Mouse (Mus musculus) testis, adult 2 months (tissue): ENCODE measurements around the gene Cptp. TPM values are rescaled to one million over a fixed set of nuclear protein-coding genes. Genes with fewer than 3 reads are reported as not detected.

ENCODE experiments used
- H3K27ac ChIP-seq: fragments of 200-500 bp; 2 replicates; pipeline ENCODE4 v1.5.1; 2012; ENCODE audit warnings: low read depth, low read length; ENCODE audit not compliant: control insufficient read depth, insufficient read depth
- H3K27me3 ChIP-seq: fragments of 200-500 bp; 2 replicates; pipeline ENCODE4 v1.6.1; 2012; ENCODE audit warnings: mild to moderate bottlenecking, low read length, moderate library complexity; ENCODE audit not compliant: control insufficient read depth, insufficient read depth
- H3K36me3 ChIP-seq: fragments of 200-500 bp; 2 replicates; pipeline ENCODE4 v1.6.1; 2012; ENCODE audit warnings: mild to moderate bottlenecking, low read length; ENCODE audit not compliant: control insufficient read depth, insufficient read depth
- H3K4me1 ChIP-seq: fragments of 200-500 bp; 2 replicates; pipeline ENCODE4 v1.6.1; 2012; ENCODE audit warnings: low read length; ENCODE audit not compliant: control insufficient read depth, insufficient read depth
- H3K4me3 ChIP-seq: fragments of 200-500 bp; 2 replicates; pipeline ENCODE4 v1.5.1; 2012; ENCODE audit warnings: low read depth, mild to moderate bottlenecking, low read length, moderate library complexity, mixed read lengths; ENCODE audit not compliant: control insufficient read depth
- CTCF ChIP-seq: fragments of 200-500 bp; IDR thresholded peaks from 2 replicates; pipeline ENCODE4 v1.5.1; 2012; ENCODE audit warnings: low read depth, mild to moderate bottlenecking, inconsistent platforms, low read length, moderate library complexity; ENCODE audit not compliant: control insufficient read depth, insufficient read depth, insufficient replicate concordance
- POLR2A ChIP-seq: fragments of 200-500 bp; IDR thresholded peaks from 2 replicates; pipeline ENCODE4 v1.6.1; 2012; ENCODE audit warnings: low read depth, mild to moderate bottlenecking, inconsistent platforms, low read length, moderate library complexity; ENCODE audit not compliant: control insufficient read depth
- polyA plus RNA-seq: library from polyadenylated mRNA; depleted of rRNA; stranded (reverse); fragments of >200 nt; gene quantifications from 2 replicates; pipeline ENCODE4 v1.2.3, GENCODE M21; 2012

Cptp gene
- polyA plus RNA-seq, 1 experiment, result 223 TPM

- Histone ChIP-seq H3K27me3 (no peaks in the 10 kb centered on the region), H3K4me1 (no peaks in the 10 kb centered on the region), H3K4me3 (no peak overlapping the region), H3K27ac (no peak overlapping the region), H3K36me3 (no peaks in the 10 kb centered on the region; the same call in none of the 2 replicates)
- no peak for TF ChIP-seq CTCF
- no peak for TF ChIP-seq POLR2A
Observed at GRCm38 (mm10) chr4:155859318-155859717, 9.9 kb downstream of the Cptp start.

- H3K27me3 ChIP-seq, result no peaks in the 10 kb centered on the region
- no peaks in the 10 kb centered on the region for H3K4me1 ChIP-seq
- no peak overlapping the region for H3K27ac ChIP-seq
- TF ChIP-seq CTCF, result no peak
- TF ChIP-seq POLR2A, result no peak
- no peaks in the 10 kb centered on the region; the same call in none of the 2 replicates for H3K36me3 ChIP-seq
- H3K4me3 ChIP-seq, result no peak overlapping the region
Observed at GRCm38 (mm10) chr4:155856881-155857280, 12.4 kb downstream of the Cptp start.

DNA sequence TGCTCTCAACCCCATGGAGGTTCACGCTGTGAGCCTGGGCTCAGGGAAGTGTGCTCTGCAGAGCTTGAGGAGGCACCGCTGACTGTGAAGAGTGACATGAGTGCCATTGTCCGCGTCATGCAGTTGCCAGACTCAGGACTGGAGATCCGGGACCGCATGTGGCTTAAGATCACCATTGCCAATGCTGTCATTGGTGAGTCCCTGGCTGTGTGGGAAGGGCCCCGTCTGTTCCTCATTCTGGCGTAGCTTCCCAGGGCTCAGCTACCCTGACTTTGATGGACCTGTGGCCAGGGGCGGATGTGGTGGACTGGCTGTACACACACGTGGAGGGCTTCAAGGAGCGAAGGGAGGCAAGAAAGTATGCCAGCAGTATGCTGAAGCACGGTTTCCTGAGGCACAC is 13.2 kb downstream of the Cptp start:
- Histone ChIP-seq H3K36me3 (no peaks in the 10 kb centered on the region; the same call in none of the 2 replicates), H3K27me3 (no peaks in the 10 kb centered on the region), H3K4me3 (no peak overlapping the region), H3K4me1 (no peaks in the 10 kb centered on the region), H3K27ac (no peak overlapping the region)
- TF ChIP-seq CTCF (no peak), POLR2A (no peak)

DNA sequence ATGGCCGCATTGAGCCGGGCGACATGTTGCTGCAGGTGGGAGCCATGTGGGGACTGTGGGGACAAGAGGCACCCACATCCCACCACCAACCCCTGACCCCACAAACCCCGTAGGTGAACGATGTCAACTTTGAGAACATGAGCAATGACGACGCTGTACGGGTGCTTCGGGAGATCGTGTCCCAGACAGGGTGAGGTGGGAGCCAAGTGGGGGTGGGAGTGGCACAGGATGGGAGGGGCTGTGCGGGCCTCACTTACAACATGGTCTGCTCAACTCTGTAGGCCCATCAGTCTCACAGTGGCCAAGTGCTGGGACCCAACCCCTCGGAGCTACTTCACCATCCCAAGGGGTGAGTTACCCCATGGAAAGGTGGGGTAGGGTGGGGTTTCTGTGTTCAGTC is 14.2 kb downstream of the Cptp start:
- TF ChIP-seq POLR2A (no peak), CTCF (no peak)
- Histone ChIP-seq H3K4me3 (no peak overlapping the region), H3K4me1 (no peaks in the 10 kb centered on the region), H3K27me3 (no peaks in the 10 kb centered on the region), H3K27ac (no peak overlapping the region), H3K36me3 (no peaks in the 10 kb centered on the region; the same call in none of the 2 replicates)

GRCm38 (mm10) chr4:155853421-155853820 is 15.8 kb downstream of the Cptp start:
- no peak overlapping the region for H3K27ac ChIP-seq
- no peaks in the 10 kb centered on the region for H3K27me3 ChIP-seq
- no peak for TF ChIP-seq CTCF
- no peak for TF ChIP-seq POLR2A
- peaks cover 5% of the 10 kb centered on the region for H3K4me1 ChIP-seq
- no peaks in the 10 kb centered on the region; the same call in none of the 2 replicates for H3K36me3 ChIP-seq
- H3K4me3 ChIP-seq, result no peak overlapping the region

- Histone ChIP-seq H3K27me3 (no peaks in the 10 kb centered on the region), H3K36me3 (no peaks in the 10 kb centered on the region; the same call in 1 of the 2 replicates), H3K27ac (no peak overlapping the region), H3K4me1 (peaks cover 12% of the 10 kb centered on the region), H3K4me3 (no peak overlapping the region)
- TF ChIP-seq POLR2A, result no peak
- TF ChIP-seq CTCF, result no peak
Observed at GRCm38 (mm10) chr4:155851951-155852411, 17.3 kb downstream of the Cptp start.

- no peak overlapping the region for H3K27ac ChIP-seq
- H3K36me3 ChIP-seq, result no peaks in the 10 kb centered on the region; the same call in 1 of the 2 replicates
- TF ChIP-seq CTCF, result no peak
- no peak for TF ChIP-seq POLR2A
- no peaks in the 10 kb centered on the region for H3K27me3 ChIP-seq
- no peak overlapping the region for H3K4me3 ChIP-seq
- peaks cover 18% of the 10 kb centered on the region for H3K4me1 ChIP-seq
Observed at GRCm38 (mm10) chr4:155851368-155851767, 17.9 kb downstream of the Cptp start.
